Mouse (Mus musculus) cerebellum, adult 2 months (tissue): ENCODE data around the gene Vgll4. TPM values are rescaled to one million over a fixed set of nuclear protein-coding genes. Genes with fewer than 3 reads are reported as not detected.
A peak's percentile ranks its signal among the peaks of the same experiment; 100 is the strongest.

Experiments used
- DNase-seq, 2 experiments: peaks; one replicate each; pipeline ENCODE4 v3.0.0; 2021
- H3K27ac ChIP-seq: fragments of 200-500 bp; 2 replicates; pipeline ENCODE4 v1.5.1; 2012; ENCODE audit warnings: low read length, control low read depth, inconsistent platforms; ENCODE audit not compliant: insufficient read depth
- H3K27me3 ChIP-seq: fragments of 200-500 bp; 2 replicates; pipeline ENCODE4 v1.6.1; 2012; ENCODE audit warnings: inconsistent platforms, mild to moderate bottlenecking, low read length, moderate library complexity; ENCODE audit not compliant: control insufficient read depth, insufficient read depth
- H3K4me1 ChIP-seq: fragments of 200-500 bp; 2 replicates; pipeline ENCODE4 v1.6.1; 2011; ENCODE audit warnings: low read length; ENCODE audit not compliant: control insufficient read depth, insufficient read depth
- H3K4me3 ChIP-seq: fragments of 200-500 bp; replicated peaks from 2 replicates; pipeline ENCODE3; 2011; ENCODE audit warnings: mild to moderate bottlenecking, low read depth, low read length, control low read depth; ENCODE audit not compliant: insufficient read depth
- CTCF ChIP-seq: fragments of 200-500 bp; IDR thresholded peaks from 2 replicates; pipeline ENCODE4 v1.5.1; 2011; ENCODE audit warnings: low read depth, mild to moderate bottlenecking, control low read depth, low read length, moderate library complexity, borderline replicate concordance; ENCODE audit not compliant: insufficient read depth
- POLR2A ChIP-seq: fragments of 200-500 bp; IDR thresholded peaks from 2 replicates; pipeline ENCODE4 v1.6.1; 2011; ENCODE audit warnings: low read length, control low read depth, borderline replicate concordance; ENCODE audit not compliant: insufficient read depth
- WGBS: fragments of 180-500 bp; shearing (Covaris S2); methylation state at CpG from one replicate; pipeline ENCODE4 v1.1.7; 2018; 5-methylcytosine and 5-hydroxymethylcytosine counted together
- polyA plus RNA-seq: library from polyadenylated mRNA; depleted of rRNA; stranded (reverse); fragments of >200 nt; gene quantifications from 2 replicates; pipeline ENCODE4 v1.2.3, GENCODE M21; 2012

Gene Vgll4
- polyA plus RNA-seq, 1 experiment: 23.9 TPM

- WGBS: 98% methylated on average over 3 of the region's 3 CpGs
- no peak overlapping the region for H3K27ac ChIP-seq
- H3K4me1 ChIP-seq: peaks cover 28% of the 10 kb centered on the region
- no peak overlapping the region for H3K4me3 ChIP-seq
- no peaks in the 10 kb centered on the region for H3K27me3 ChIP-seq
- TF ChIP-seq CTCF (no peak), POLR2A (no peak)
- DNase-seq: no peak
These were observed 36.8 kb downstream of the Vgll4 start for GRCm38 (mm10) chr6:114932991-114933392.

GRCm38 (mm10) chr6:114932116-114932500, 37.7 kb downstream of the Vgll4 start:
- 87% methylated on average over 5 of the region's 5 CpGs for WGBS
- Histone ChIP-seq H3K4me1 (peaks cover 28% of the 10 kb centered on the region), H3K27me3 (no peaks in the 10 kb centered on the region), H3K4me3 (no peak overlapping the region), H3K27ac (no peak overlapping the region)
- no peak for DNase-seq
- TF ChIP-seq CTCF (no peak), POLR2A (no peak)

- H3K4me1 ChIP-seq: peaks cover 28% of the 10 kb centered on the region
- 0 out of 2 replicates have a peak overlapping the region, but pooled peaks have one; percentile 9 for H3K27ac ChIP-seq
- no peaks in the 10 kb centered on the region for H3K27me3 ChIP-seq
- TF ChIP-seq POLR2A: no peak
- TF ChIP-seq CTCF: no peak
- WGBS: 24% methylated on average over 28 of the region's 28 CpGs
- peak overlapping the region; percentile 58 for H3K4me3 ChIP-seq
- peak; percentile 59 to 72 for DNase-seq
These were observed 38.3 kb downstream of the Vgll4 start for GRCm38 (mm10) chr6:114931212-114932115.

GRCm38 (mm10) chr6:114930646-114931045, 39.1 kb downstream of the Vgll4 start:
- no peak overlapping the region; the same call in 1 of the 2 replicates for H3K27ac ChIP-seq

GRCm38 (mm10) chr6:114930038-114930591, 39.7 kb downstream of the Vgll4 start:
- Histone ChIP-seq H3K4me3 (no peak overlapping the region), H3K27me3 (no peaks in the 10 kb centered on the region), H3K4me1 (peaks cover 28% of the 10 kb centered on the region), H3K27ac (peak overlapping the region; percentile 40; the same call in 1 of the 2 replicates)
- DNase-seq: peak; percentile 58 to 59
- WGBS: 22% methylated on average over 11 of the region's 11 CpGs
- TF ChIP-seq CTCF (no peak), POLR2A (no peak)

More at GRCm38 (mm10) chr6:114930646-114931045, 39.1 kb downstream of the Vgll4 start:
- Histone ChIP-seq H3K4me1 (peaks cover 28% of the 10 kb centered on the region), H3K4me3 (no peak overlapping the region), H3K27me3 (no peaks in the 10 kb centered on the region)
- WGBS: 65% methylated on average over 8 of the region's 8 CpGs
- peak in 1 of 2 experiments; percentile 15 for DNase-seq
- no peak for TF ChIP-seq CTCF
- no peak for TF ChIP-seq POLR2A

GRCm38 (mm10) chr6:114929346-114929745, 40.4 kb downstream of the Vgll4 start:
- DNase-seq: peak; percentile 56 to 68
- Histone ChIP-seq H3K4me3 (no peak overlapping the region), H3K27me3 (no peaks in the 10 kb centered on the region), H3K4me1 (peaks cover 28% of the 10 kb centered on the region), H3K27ac (no peak overlapping the region)
- no peak for TF ChIP-seq POLR2A
- peak; percentile 65; the same call in 1 of the 2 replicates for TF ChIP-seq CTCF

- no peak overlapping the region for H3K27ac ChIP-seq
- peak; percentile 96 for TF ChIP-seq CTCF
- no peak for TF ChIP-seq POLR2A
- 12% methylated on average over 4 of the region's 4 CpGs for WGBS
These were observed 41.3 kb downstream of the Vgll4 start for GRCm38 (mm10) chr6:114928462-114928861.

GRCm38 (mm10) chr6:114927400-114927799, 42.4 kb downstream of the Vgll4 start:
- no peak for DNase-seq
- Histone ChIP-seq H3K4me1 (peaks cover 24% of the 10 kb centered on the region), H3K27me3 (no peaks in the 10 kb centered on the region), H3K4me3 (no peak overlapping the region), H3K27ac (no peak overlapping the region)
- WGBS: 87% methylated on average over 5 of the region's 5 CpGs
- TF ChIP-seq CTCF (peak; percentile 29; the same call in 1 of the 2 replicates), POLR2A (no peak)

More at GRCm38 (mm10) chr6:114928462-114928861, 41.3 kb downstream of the Vgll4 start:
- no peaks in the 10 kb centered on the region for H3K27me3 ChIP-seq
- peak; percentile 73 to 86 for DNase-seq
- H3K4me1 ChIP-seq: peaks cover 24% of the 10 kb centered on the region
- H3K4me3 ChIP-seq: no peak overlapping the region
